Mouse (Mus musculus) stomach, postnatal 0 days (tissue): ENCODE measurements around the gene Acoxl.

ENCODE experiments used
- CTCF ChIP-seq: IDR thresholded peaks from 2 replicates; pipeline ENCODE4 v1.5.1; 2016; ENCODE audit warnings: antibody characterized with exemption, low read depth, mild to moderate bottlenecking, moderate library complexity
- EP300 ChIP-seq: optimal IDR thresholded peaks from 2 replicates; pipeline ENCODE3; 2016; ENCODE audit warnings: antibody characterized with exemption

DNA sequence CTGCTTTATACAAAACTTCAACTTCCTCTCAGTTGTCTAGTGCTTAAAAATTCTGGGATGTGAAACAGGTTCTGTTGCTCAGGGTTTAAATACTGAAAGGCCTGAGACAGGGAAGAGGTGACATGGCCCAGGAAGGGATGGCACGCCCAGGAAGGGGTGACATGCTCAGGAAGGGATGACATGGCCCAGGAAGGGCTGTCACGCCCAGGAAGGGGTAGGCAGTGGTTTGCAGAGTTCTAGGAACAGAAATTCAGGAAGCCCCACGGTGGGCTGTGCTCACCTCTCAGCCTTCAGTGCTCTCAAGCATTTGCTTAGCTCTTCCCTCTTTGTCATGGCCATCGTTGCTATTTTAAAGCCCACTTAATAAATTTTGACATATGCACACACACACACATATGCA lies 216.2 kb downstream of the Acoxl start:
- no peak for TF ChIP-seq CTCF
- TF ChIP-seq EP300: no peak
